Mouse (Mus musculus): ENCODE measurements at regions not wholly inside any gene's neighbourhood (a gene's known extent, or its start where the extent isn't known, plus 50 kb on each side); places are given as distances from the start of the nearest gene placed in this dataset.
"Not testable (repeated sequence)": the region's sequence is repeated elsewhere in the genome, so short reads cannot be mapped to it uniquely, and the experiment has no call there.

- not testable (repeated sequence) for TF ChIP-seq POLR2A (IDR thresholded peaks at IDR 0.05; ENCODE audit: insufficient read length, low read depth); MAX (IDR thresholded peaks at IDR 0.05; ENCODE audit: low read depth); TCF3 (IDR thresholded peaks at IDR 0.05; ENCODE audit: insufficient read length, low read depth); TCF12 (IDR thresholded peaks at IDR 0.05; ENCODE audit: insufficient read depth, poor library complexity, severe bottlenecking); MYOD1 (IDR thresholded peaks at IDR 0.05; ENCODE audit: control insufficient read depth in 1 of 3, insufficient read length in 2 of 3, low read depth in 2 of 3); MYOG (IDR thresholded peaks at IDR 0.05; ENCODE audit: control insufficient read depth in 1 of 3, insufficient read depth in 1 of 3, insufficient read length in 2 of 3, low read depth in 2 of 3)
These were observed 78.6 kb downstream of the Hsp90b1 start for GRCm38 (mm10) chr10:86626734-86627133.
